Mouse (Mus musculus) E14TG2a.4 (cell line): ENCODE data around the gene C2.

Experiments used
- CTCF ChIP-seq: conservative IDR thresholded peaks from 2 replicates; pipeline ENCODE4 v1.5.1; 2014; ENCODE audit warnings: low read length
- POU5F1 ChIP-seq: IDR thresholded peaks from 2 replicates; pipeline ENCODE4 v1.6.1; 2014; ENCODE audit warnings: low read length, borderline replicate concordance

DNA sequence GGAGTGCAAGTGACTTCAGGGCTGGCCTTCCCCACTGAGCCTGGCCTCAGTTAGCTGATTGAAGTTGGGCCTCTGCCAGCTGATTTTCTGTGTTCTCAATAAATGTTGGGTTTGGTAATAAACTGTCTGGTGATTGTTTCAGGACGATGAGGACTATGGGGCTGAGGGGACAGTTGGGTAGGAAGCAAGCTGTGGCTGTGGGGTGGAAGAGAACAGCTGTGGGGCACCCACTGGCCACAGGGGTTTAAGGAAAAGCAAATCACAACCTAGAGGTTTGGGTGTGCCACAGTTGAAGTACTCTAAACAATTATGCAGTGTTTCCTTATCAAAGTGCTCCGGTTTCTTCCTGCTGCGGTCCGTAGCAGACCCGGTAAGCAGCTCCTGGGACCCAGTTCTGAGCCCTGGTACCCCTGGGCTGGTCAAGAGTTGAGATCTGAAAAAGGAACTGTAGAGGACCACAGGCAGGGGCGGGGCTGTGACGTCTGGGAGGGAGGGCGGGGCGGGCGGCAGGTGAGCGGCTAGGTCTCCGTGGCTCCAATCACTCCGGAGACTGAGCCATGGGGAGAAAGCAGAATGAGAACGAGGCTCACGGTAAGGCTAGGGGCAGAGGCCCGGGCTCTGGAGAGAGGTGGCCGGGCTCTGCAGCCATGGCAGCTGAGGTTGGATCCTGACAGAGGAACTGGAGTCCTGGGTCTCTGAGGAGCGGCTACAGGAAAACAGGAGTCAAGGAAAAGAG is 16.0 kb upstream of the C2 start, which contains the start of gene Slc44a4:
- TF ChIP-seq CTCF, result no peak
- no peak for TF ChIP-seq POU5F1
